Mouse (Mus musculus) NIH3T3 (cell line): Measurements from ENCODE around the gene Syde2.

Experiments
- DNase-seq: peaks from one replicate; pipeline ENCODE4 v3.0.0-alpha.2; 2012; ENCODE audit warnings: low read depth

Syde2 gene

DNA sequence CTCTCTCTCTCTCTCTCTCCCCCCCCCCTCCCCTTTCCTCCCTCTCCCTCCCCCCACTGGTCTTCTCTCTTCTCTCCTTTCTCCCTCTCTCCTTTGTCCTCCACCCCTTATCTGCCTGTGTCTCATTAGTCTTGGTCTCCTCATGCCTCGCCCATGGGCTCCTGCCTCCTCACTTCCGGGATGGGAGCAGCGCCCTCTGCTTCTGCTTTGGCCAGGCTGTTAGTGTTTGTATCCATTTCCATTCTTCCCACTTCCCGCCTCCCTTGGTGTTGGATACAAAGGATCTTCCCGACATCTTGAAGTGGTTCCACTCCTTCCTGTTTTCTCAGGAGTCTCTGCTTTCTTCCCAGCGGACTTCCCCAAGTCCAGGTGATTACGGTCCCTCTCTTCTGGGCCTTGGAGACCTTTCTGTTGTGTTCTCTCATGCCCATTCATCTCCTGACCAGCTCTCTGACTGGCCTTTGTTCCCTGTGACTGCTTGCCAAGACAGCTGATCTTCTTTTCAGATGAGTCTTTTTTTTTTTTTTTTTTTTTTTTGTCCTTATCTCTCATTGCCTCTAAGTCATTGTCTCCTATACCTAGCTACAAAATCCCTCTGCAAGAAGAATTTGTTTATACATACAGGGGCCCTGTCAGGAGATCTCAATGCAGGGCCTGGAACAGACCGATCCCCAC, 24.0 kb downstream of the Syde2 start:
- no peak for DNase-seq

DNA sequence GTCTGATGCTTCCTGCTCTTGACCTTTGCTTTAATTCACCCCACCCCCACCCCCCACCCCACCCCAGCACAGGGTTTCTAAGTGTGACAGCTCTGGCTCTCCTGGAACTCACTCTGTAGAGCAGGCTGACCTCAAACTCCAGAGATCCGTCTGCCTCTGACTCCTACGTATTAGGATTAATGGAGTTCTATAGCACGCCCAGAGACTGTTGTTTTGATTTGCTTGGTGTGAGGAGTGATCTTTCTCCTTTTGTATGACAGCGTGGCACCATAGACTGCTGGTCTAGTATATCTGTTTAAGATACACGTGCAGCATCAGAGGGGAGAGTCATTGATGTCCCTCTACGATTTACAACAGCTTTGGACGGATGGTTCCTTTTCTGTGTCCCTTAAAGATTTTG, 25.8 kb downstream of the Syde2 start:
- DNase-seq: no peak

- no peak for DNase-seq
Measured at GRCm38 (mm10) chr3:146014321-146014720, 26.7 kb downstream of the Syde2 start.

- no peak for DNase-seq
Measured at GRCm38 (mm10) chr3:146016979-146017378, 29.3 kb downstream of the Syde2 start.

DNA sequence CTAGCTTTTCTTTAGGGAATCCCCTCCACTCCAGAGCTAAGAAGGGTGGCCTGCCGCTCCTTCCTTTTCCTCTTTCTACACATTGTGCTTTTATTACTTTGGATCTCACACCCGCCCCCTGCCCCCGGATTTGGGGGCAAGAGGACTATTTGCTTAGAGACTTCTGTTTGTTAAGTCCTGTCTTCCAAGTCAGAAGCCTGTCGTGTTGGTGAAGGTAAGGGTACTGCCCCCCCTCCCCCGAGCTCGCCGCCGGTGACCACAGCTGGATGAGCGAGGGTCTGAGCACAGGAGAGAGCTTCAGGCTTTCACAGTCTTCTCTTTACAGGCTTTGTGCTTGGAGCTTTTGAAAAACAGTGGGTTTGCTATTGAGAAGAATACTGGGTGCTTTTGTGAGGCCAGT, 29.9 kb downstream of the Syde2 start:
- DNase-seq: no peak

- DNase-seq: no peak
Measured at GRCm38 (mm10) chr3:146022232-146022631, 34.6 kb downstream of the Syde2 start.

GRCm38 (mm10) chr3:146024746-146025145, 37.1 kb downstream of the Syde2 start:
- DNase-seq: no peak

GRCm38 (mm10) chr3:146025499-146025898, 37.8 kb downstream of the Syde2 start:
- no peak for DNase-seq

DNA sequence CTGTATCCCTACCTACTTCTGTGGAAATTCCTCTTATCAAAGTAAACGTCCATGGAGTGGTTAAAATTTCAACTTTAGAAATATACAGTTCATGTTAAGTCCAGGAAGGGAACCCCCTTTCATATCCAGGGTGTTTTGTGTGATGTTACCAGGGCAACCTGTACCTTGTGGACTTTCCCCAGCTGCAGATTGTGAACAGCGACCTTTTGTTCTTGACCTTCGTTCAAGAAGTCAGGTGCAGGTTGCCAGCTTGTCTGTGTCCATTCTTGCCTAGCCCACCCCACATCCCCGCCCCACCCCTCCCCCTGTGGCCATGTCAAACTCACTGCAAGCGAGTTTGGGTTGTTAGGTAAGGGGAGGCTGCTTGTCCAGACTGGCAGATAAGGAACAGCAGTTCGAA, 39.4 kb downstream of the Syde2 start:
- DNase-seq: no peak

GRCm38 (mm10) chr3:146028406-146028805, 40.7 kb downstream of the Syde2 start:
- DNase-seq: no peak

DNA sequence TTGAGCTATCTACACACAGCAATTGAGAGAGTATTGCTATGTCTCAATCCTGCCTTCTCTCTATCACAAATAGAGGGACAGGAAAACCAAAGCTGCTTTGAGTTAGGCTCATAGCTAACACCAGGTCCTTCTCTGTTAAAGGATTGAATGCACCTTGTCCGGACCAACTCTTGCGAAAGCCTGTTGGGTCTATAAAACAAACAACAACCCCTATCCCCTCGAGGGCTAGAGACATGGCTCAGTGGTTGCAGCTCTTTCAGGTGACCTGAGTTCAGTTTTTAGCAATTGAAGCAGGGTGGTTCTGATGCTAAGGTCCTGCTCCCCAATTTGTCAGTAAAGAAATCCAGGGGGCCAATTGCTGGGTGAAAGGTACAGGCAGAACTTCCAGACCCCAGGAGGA, 41.6 kb downstream of the Syde2 start:
- no peak for DNase-seq

DNA sequence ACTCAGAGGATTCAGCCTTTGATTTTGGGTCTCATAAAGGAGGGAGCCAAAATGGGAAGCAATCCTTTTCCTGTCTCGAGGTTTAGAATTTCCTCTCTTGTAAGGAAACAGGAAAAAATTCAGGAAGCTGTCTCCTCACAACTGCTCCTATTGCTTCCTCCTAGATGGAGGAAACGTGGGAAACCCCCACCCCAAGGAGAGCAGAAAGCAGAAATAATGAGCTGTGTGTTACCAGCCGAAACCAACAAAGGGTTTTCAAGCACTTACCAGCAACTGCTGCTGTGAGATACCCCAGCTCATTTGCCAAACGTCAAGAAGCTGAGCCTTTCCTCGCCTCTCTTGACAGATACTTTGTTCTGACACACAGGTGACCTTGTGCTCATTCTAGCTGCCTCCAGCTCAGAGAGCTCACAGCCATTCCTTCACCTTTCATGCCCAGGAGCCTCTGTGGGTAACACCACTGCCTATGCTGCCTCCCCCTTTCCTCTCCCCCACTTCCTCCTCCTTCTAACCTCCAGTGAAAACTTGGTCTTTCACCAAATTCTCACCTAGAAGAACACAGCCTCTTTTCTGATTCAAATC, 42.7 kb downstream of the Syde2 start:
- no peak for DNase-seq

GRCm38 (mm10) chr3:146032976-146033375, 45.3 kb downstream of the Syde2 start:
- no peak for DNase-seq

GRCm38 (mm10) chr3:146037906-146038305, 50.2 kb downstream of the Syde2 start:
- no peak for DNase-seq

GRCm38 (mm10) chr3:146039132-146039903, 51.6 kb downstream of the Syde2 start:
- no peak for DNase-seq

DNA sequence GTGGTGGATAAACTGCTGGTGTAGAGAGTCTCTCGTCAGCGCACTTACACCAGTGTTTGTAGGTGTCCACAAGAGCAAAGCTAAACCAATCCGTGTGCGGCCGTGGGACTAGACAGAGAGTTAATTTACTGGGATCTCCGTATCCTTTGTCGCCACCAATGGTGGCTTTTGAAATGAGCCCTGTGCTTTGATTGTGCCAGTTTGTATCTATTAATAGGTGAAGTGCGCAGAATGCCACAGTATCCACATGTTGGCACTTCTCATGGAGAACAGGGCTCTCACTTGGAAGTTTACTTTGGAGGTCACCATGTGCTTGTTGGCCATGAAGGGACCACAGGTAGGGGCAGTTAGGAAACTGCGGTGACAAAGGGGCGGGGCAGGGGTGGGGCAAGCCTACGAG, 53.7 kb downstream of the Syde2 start:
- DNase-seq: no peak

GRCm38 (mm10) chr3:146044977-146045376, 57.3 kb downstream of the Syde2 start:
- peak; percentile 79 for DNase-seq

GRCm38 (mm10) chr3:146046076-146046475, 58.4 kb downstream of the Syde2 start:
- no peak for DNase-seq

DNA sequence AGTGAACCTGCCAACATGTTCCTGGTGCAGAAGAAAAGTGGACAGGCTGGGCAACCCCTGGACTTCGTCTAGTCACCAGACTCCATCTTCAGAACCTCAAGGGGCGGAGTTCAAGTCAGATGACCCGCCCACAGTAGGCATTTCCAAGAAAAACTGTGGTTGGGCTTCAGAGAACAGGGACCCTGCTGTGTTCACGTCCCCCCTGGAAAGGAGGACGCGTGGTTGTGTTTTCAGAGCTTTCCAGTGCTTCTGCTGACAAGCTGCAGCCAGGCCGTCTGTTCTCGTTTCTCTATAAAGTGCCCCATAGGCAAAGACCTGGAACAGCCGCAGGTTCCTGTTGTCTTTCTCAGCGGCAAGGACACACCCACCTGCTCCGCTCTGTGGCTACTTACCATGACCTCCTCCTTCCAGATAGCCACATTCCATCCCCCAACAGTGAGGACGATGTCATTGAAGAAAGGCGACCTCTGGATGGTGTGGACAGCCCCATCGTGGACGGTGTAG, 60.1 kb downstream of the Syde2 start:
- DNase-seq: peak; percentile 31

DNA sequence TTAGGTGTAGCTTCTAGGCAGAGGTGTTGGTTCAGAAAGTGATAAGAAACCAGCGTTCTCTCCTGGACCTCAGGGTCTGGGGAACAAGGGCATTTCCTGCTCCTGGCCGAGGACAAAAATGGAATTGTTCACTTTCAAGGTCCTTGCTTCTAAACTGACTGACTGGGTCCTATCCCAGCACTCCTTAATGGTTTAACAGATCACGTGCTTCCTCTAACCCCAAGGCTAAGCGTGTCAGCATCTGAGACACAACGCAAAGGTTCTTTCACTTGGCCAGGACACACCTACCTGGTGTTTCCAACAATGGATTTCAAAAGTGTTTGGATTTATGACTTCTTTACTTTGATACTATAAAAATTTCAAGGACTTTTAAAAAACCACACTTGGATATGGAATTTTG, 62.3 kb downstream of the Syde2 start:
- DNase-seq: no peak

GRCm38 (mm10) chr3:146051277-146052007, 63.8 kb downstream of the Syde2 start:
- DNase-seq: peak; percentile 41

GRCm38 (mm10) chr3:146053082-146053814, 65.6 kb downstream of the Syde2 start:
- peak; percentile 19 for DNase-seq
